ENCODE assay signal across 8 mouse cellular contexts in the genomic region with DNA sequence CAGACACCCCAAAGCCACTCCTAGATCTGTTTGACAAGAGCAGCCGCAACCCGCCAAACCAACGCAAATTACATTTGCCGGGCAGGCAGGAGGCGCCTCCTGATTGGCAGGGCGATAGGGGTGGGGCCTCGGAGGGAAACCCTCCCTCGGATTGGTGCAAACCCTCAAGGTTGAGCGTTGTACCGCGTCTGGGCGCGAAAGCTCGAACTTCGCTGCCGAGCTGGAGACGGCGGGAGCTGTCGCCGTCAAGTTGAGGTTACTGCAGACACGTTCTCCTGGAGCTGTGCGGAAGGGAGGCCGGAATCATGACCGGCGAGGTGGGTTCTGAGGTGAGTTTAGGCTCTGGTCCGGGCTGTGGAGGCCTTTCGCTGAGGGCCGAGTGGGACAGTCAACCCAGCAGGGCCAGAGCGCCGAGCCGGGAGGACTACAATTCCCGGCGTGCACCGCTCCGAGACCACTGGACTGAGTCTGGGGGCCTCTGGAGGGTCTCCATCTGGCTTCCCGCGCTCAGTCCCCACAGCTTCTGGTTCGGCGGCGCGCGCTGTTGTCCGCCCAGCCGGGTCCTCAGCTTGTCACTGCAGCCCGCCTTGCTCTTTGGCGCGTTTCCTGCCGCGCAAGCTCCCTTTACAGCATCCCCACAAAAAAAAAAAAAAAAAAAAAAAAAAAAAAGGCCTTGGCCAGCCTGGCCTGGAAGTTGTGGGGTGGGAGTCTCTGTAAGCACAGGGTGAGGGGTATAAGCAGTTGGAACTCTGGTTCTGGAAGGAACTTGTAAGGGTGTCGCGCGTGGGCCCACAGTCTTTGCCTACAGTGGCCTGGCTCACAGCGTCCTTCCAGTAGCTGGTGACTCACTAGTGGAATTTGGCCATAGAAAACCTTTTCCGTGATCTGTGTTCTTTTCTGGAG. TPM values are rescaled to one million over a fixed set of nuclear protein-coding genes. Genes with fewer than 3 reads are reported as not detected.
DNase-seq lines count a peak whose midpoint lies in the region; ATAC-seq and TF ChIP-seq lines count a peak whose summit lies in the region.

Gene Clspn (plus strand): TSS at position 127 of the 903 bp plus-strand sequence.

- H3K36me3 ChIP-seq in heart, embryonic 10.5 days = peaks cover 21% of the 10 kb centered on the region
- peaks cover 13% of the 10 kb centered on the region for H3K36me3 ChIP-seq in kidney, embryonic 14.5 days (ENCODE audit: control insufficient read depth, insufficient read depth, low read length)
- H3K36me3 ChIP-seq in liver, embryonic 12.5 days = peaks cover 33% of the 10 kb centered on the region
- H3K36me3 ChIP-seq in stomach, embryonic 14.5 days (ENCODE audit: control insufficient read depth, insufficient read depth, low read length) = peaks cover 16% of the 10 kb centered on the region

- DNase-seq in CD4-positive, CD25-positive, alpha-beta regulatory T cell, adult 2 months (ENCODE audit: low read depth, low spot score) = peak; percentile 91
- peak; percentile 85 for DNase-seq in brain, adult 2 months (ENCODE audit: low read depth, low spot score)
- peak; percentile 97 for DNase-seq in heart, embryonic 10.5 days (ENCODE audit: low spot score)
- peak; percentile 89 for DNase-seq in naive thymus-derived CD4-positive, alpha-beta T cell, adult 2 months (ENCODE audit: low read depth)

- H3K4me2 ChIP-seq in kidney, embryonic 14.5 days (replicated peaks; ENCODE audit: low read depth, low read length) = peak within 1 kb of the TSS; percentile 75
- H3K4me2 ChIP-seq in liver, embryonic 12.5 days = peak within 1 kb of the TSS; percentile 75
- H3K4me2 ChIP-seq in stomach, embryonic 14.5 days (replicated peaks; ENCODE audit: low read depth, low read length) = peak within 1 kb of the TSS; percentile 48

- H3K27ac ChIP-seq in embryonic fibroblast, embryonic 13.5 days (ENCODE audit: insufficient read depth, low read length) = no peak within 1 kb of the TSS
- peak within 1 kb of the TSS; percentile 94 for H3K27ac ChIP-seq in heart, embryonic 10.5 days
- H3K27ac ChIP-seq in kidney, embryonic 14.5 days (ENCODE audit: low read depth, low read length) = peak within 1 kb of the TSS; percentile 68
- H3K27ac ChIP-seq in liver, embryonic 12.5 days = peak within 1 kb of the TSS; percentile 79
- H3K27ac ChIP-seq in stomach, embryonic 14.5 days (ENCODE audit: low read length) = peak within 1 kb of the TSS; percentile 52; the same call in 1 of the 2 replicates

- no peaks in the 10 kb centered on the region for H3K9me3 ChIP-seq in heart, embryonic 10.5 days
- no peaks in the 10 kb centered on the region for H3K9me3 ChIP-seq in kidney, embryonic 14.5 days (ENCODE audit: control insufficient read depth, low read length)
- H3K9me3 ChIP-seq in liver, embryonic 12.5 days (replicated peaks) = no peaks in the 10 kb centered on the region
- no peaks in the 10 kb centered on the region for H3K9me3 ChIP-seq in stomach, embryonic 14.5 days (ENCODE audit: control insufficient read depth, low read depth, low read length)

- WGBS in heart, embryonic 10.5 days = under 1% methylated on average over 54 of the region's 54 CpGs
- under 1% methylated on average over 54 of the region's 54 CpGs for WGBS in kidney, embryonic 14.5 days
- 1% methylated on average over 54 of the region's 54 CpGs for WGBS in liver, embryonic 12.5 days (ENCODE audit: insufficient replicate concordance)
- WGBS in stomach, embryonic 14.5 days = under 1% methylated on average over 54 of the region's 54 CpGs

- no peaks in the 10 kb centered on the region for H3K27me3 ChIP-seq in heart, embryonic 10.5 days (ENCODE audit: insufficient read depth, poor library complexity, severe bottlenecking)
- H3K27me3 ChIP-seq in kidney, embryonic 14.5 days (ENCODE audit: control insufficient read depth, insufficient read depth, low read length) = no peaks in the 10 kb centered on the region
- no peaks in the 10 kb centered on the region for H3K27me3 ChIP-seq in liver, embryonic 12.5 days (replicated peaks)
- no peaks in the 10 kb centered on the region for H3K27me3 ChIP-seq in stomach, embryonic 14.5 days (ENCODE audit: control insufficient read depth, insufficient read depth, low read length)

- peak; percentile 78 for TF ChIP-seq POLR2A in embryonic fibroblast, embryonic 13.5 days (IDR thresholded peaks at IDR 0.05; ENCODE audit: low read depth, low read length)

- H3K4me3 ChIP-seq in embryonic fibroblast, embryonic 13.5 days (ENCODE audit: insufficient read depth, low read length) = peak within 1 kb of the TSS; percentile 82
- H3K4me3 ChIP-seq in heart, embryonic 10.5 days = peak within 1 kb of the TSS; percentile 79
- H3K4me3 ChIP-seq in kidney, embryonic 14.5 days (ENCODE audit: low read length) = peak within 1 kb of the TSS; percentile 74
- H3K4me3 ChIP-seq in liver, embryonic 12.5 days = peak within 1 kb of the TSS; percentile 87
- H3K4me3 ChIP-seq in stomach, embryonic 14.5 days (ENCODE audit: low read depth, low read length) = peak within 1 kb of the TSS; percentile 64

- no peaks in the 10 kb centered on the region; the same call in 1 of the 2 replicates for H3K4me1 ChIP-seq in embryonic fibroblast, embryonic 13.5 days (ENCODE audit: control insufficient read depth, insufficient read depth, low read length)
- H3K4me1 ChIP-seq in heart, embryonic 10.5 days = peaks cover 7% of the 10 kb centered on the region; the same call in 1 of the 2 replicates
- H3K4me1 ChIP-seq in kidney, embryonic 14.5 days (ENCODE audit: control insufficient read depth, insufficient read depth, low read length) = 0 out of 2 replicates have a peak, but pooled peaks cover 6% of the 10 kb centered on the region
- H3K4me1 ChIP-seq in liver, embryonic 12.5 days = peaks cover 31% of the 10 kb centered on the region
- 0 out of 2 replicates have a peak, but pooled peaks cover 3% of the 10 kb centered on the region for H3K4me1 ChIP-seq in stomach, embryonic 14.5 days (ENCODE audit: control insufficient read depth, insufficient read depth, low read length)

- peak within 1 kb of the TSS; percentile 74 for H3K9ac ChIP-seq in kidney, embryonic 14.5 days (ENCODE audit: low read depth, low read length)
- peak within 1 kb of the TSS; percentile 87 for H3K9ac ChIP-seq in liver, embryonic 12.5 days
- peak within 1 kb of the TSS; percentile 75 for H3K9ac ChIP-seq in stomach, embryonic 14.5 days (replicated peaks; ENCODE audit: low read depth, low read length)

- no peak for TF ChIP-seq CTCF in embryonic fibroblast, embryonic 13.5 days (IDR thresholded peaks at IDR 0.05; ENCODE audit: borderline replicate concordance, insufficient read depth, low read length)

- peak; percentile 96 for ATAC-seq in kidney, embryonic 14.5 days (ENCODE audit: low FRiP score, low TSS enrichment)
- peak; percentile 98 for ATAC-seq in liver, embryonic 12.5 days
- ATAC-seq in stomach, embryonic 14.5 days (ENCODE audit: insufficient number of reproducible peaks, insufficient read depth, low FRiP score, low read depth) = peak; percentile 96

RNA-seq across cellular contexts. Expression of gene Clspn, which starts in this region (rescaled TPM):
- 23.3 and 29.2 TPM in 2 replicates for polyA plus RNA-seq in embryonic fibroblast, embryonic 13.5 days (2011; ENCODE audit: insufficient read length, low read depth, missing spikeins)
- 28.8 and 34.0 TPM in 2 replicates for polyA plus RNA-seq in heart, embryonic 10.5 days (2016; fragmentation: Nextera tagmentation; extraction: Ambion mirVana)
- polyA plus RNA-seq in kidney, embryonic 14.5 days (2014; fragmentation: Nextera tagmentation; extraction: Ambion mirVana) = 45.4 and 54.1 TPM in 2 replicates
- 44.4 and 44.5 TPM in 2 replicates for polyA plus RNA-seq in liver, embryonic 12.5 days (2016; fragmentation: Nextera tagmentation; extraction: Ambion mirVana)
- polyA plus RNA-seq in stomach, embryonic 14.5 days (2014; fragmentation: Nextera tagmentation; extraction: Ambion mirVana) = 41.2 and 49.4 TPM in 2 replicates
